8 mouse cellular contexts compared by ENCODE assay signal in genomic region chr4:124939211-124939610, GRCm38 (mm10). TPM values are rescaled to one million over a fixed set of nuclear protein-coding genes. Genes with fewer than 3 reads are reported as not detected.
DNase-seq lines count a peak whose midpoint lies in the region; ATAC-seq and TF ChIP-seq lines count a peak whose summit lies in the region.
"Not testable (repeated sequence)": the region's sequence is repeated elsewhere in the genome, so short reads cannot be mapped to it uniquely, and the experiment has no call there.

Cdca8 (minus strand) TSS chr4:124939311.

- WGBS in embryonic facial prominence, embryonic 14.5 days = 92% methylated on average over 4 of the region's 4 CpGs
- 92% methylated on average over 4 of the region's 4 CpGs for WGBS in hindbrain, embryonic 11.5 days
- WGBS in kidney, embryonic 16.5 days = 94% methylated on average over 3 of the region's 4 CpGs
- WGBS in liver, embryonic 15.5 days (ENCODE audit: insufficient replicate concordance) = 77% methylated on average over 4 of the region's 4 CpGs
- WGBS in midbrain, embryonic 13.5 days = 94% methylated on average over 4 of the region's 4 CpGs
- WGBS in stomach, embryonic 16.5 days = 89% methylated on average over 4 of the region's 4 CpGs

- TF ChIP-seq POLR2A in MEL (IDR thresholded peaks at IDR 0.05; ENCODE audit: control insufficient read depth in 1 of 2, insufficient read depth in 1 of 2, low read depth in 1 of 2, low read length in 2 of 2, poor library complexity in 1 of 2) = not testable (repeated sequence)

- H3K4me1 ChIP-seq in MEL (ENCODE audit: control insufficient read depth in 1 of 2, insufficient read depth in 2 of 2, low read length in 2 of 2); hindbrain, embryonic 11.5 days (replicated peaks; ENCODE audit: control insufficient read depth, insufficient read depth, low read length): not testable (repeated sequence)
- H3K4me1 ChIP-seq in embryonic facial prominence, embryonic 14.5 days (ENCODE audit: control insufficient read depth, insufficient read depth, low read length) = peaks cover 12% of the 10 kb centered on the region; the same call in 1 of the 2 replicates
- peaks cover 21% of the 10 kb centered on the region for H3K4me1 ChIP-seq in kidney, embryonic 16.5 days (ENCODE audit: insufficient read depth, low read length)
- H3K4me1 ChIP-seq in liver, embryonic 15.5 days (replicated peaks) = peaks cover 25% of the 10 kb centered on the region
- peaks cover 23% of the 10 kb centered on the region for H3K4me1 ChIP-seq in midbrain, embryonic 13.5 days (replicated peaks)
- H3K4me1 ChIP-seq in stomach, embryonic 16.5 days (ENCODE audit: control insufficient read depth, insufficient read depth, low read length) = peaks cover 15% of the 10 kb centered on the region

- H3K27ac ChIP-seq in MEL (ENCODE audit: control insufficient read depth, low read depth, low read length); embryonic facial prominence, embryonic 14.5 days (replicated peaks; ENCODE audit: low read depth, low read length); hindbrain, embryonic 11.5 days (ENCODE audit: low read depth, low read length); kidney, embryonic 16.5 days (ENCODE audit: low read length); liver, embryonic 15.5 days (replicated peaks); midbrain, embryonic 13.5 days; stomach, embryonic 16.5 days (ENCODE audit: low read length): not testable (repeated sequence)

- not testable (repeated sequence) for H3K27me3 ChIP-seq in MEL (ENCODE audit: control insufficient read depth in 1 of 2, insufficient read depth in 2 of 2, low read length in 2 of 2); embryonic facial prominence, embryonic 14.5 days (replicated peaks; ENCODE audit: control insufficient read depth, insufficient read depth, low read length); hindbrain, embryonic 11.5 days (ENCODE audit: control insufficient read depth, insufficient read depth, low read length); kidney, embryonic 16.5 days (ENCODE audit: insufficient read depth, low read length); liver, embryonic 15.5 days; midbrain, embryonic 13.5 days; stomach, embryonic 16.5 days (ENCODE audit: control insufficient read depth, insufficient read depth, low read length)

- DNase-seq in MEL (ENCODE audit: low read depth, low spot score); embryonic facial prominence, embryonic 14.5 days (ENCODE audit: low spot score); gastrocnemius, postnatal 4 days (ENCODE audit: low spot score in 2 of 2); hindbrain, embryonic 11.5 days (ENCODE audit: low spot score): not testable (repeated sequence)

- peaks cover 0 to 12% of the 10 kb centered on the region in 2 experiments; a peak in 2 of 4 replicates for H3K36me3 ChIP-seq in MEL (ENCODE audit: control insufficient read depth in 1 of 2, insufficient read depth in 2 of 2, low read length in 2 of 2)
- H3K36me3 ChIP-seq in embryonic facial prominence, embryonic 14.5 days (ENCODE audit: control insufficient read depth, insufficient read depth, low read length) = peaks cover 35% of the 10 kb centered on the region; the same call in 1 of the 2 replicates
- H3K36me3 ChIP-seq in hindbrain, embryonic 11.5 days (ENCODE audit: control insufficient read depth, insufficient read depth, low read length); kidney, embryonic 16.5 days (ENCODE audit: insufficient read depth, low read length); stomach, embryonic 16.5 days (ENCODE audit: control insufficient read depth, insufficient read depth, low read length): not testable (repeated sequence)
- peaks cover 38% of the 10 kb centered on the region for H3K36me3 ChIP-seq in liver, embryonic 15.5 days (replicated peaks)
- peaks cover 39% of the 10 kb centered on the region for H3K36me3 ChIP-seq in midbrain, embryonic 13.5 days

- not testable (repeated sequence) for TF ChIP-seq CTCF in MEL (IDR thresholded peaks at IDR 0.05 in 2 of 3, conservative IDR thresholded peaks at IDR 0.05 in 1 of 3; ENCODE audit: control insufficient read depth in 1 of 3, insufficient read depth in 1 of 3, low read depth in 2 of 3, low read length in 3 of 3, poor library complexity in 1 of 3, severe bottlenecking in 1 of 3)

- H3K9me3 ChIP-seq in MEL (replicated peaks; ENCODE audit: insufficient read depth, low read length); embryonic facial prominence, embryonic 14.5 days (ENCODE audit: control insufficient read depth, low read length); hindbrain, embryonic 11.5 days (ENCODE audit: control insufficient read depth, low read length); kidney, embryonic 16.5 days (ENCODE audit: low read length); liver, embryonic 15.5 days (replicated peaks); midbrain, embryonic 13.5 days; stomach, embryonic 16.5 days (replicated peaks; ENCODE audit: control insufficient read depth, low read length): not testable (repeated sequence)

- not testable (repeated sequence) for TF ChIP-seq RAD21 in MEL (IDR thresholded peaks at IDR 0.05; ENCODE audit: low read depth, low read length)

- not testable (repeated sequence) for H3K4me3 ChIP-seq in MEL (ENCODE audit: control insufficient read depth in 1 of 2, insufficient read depth in 1 of 2, low read depth in 2 of 2, low read length in 2 of 2); embryonic facial prominence, embryonic 14.5 days (ENCODE audit: low read depth, low read length); hindbrain, embryonic 11.5 days (ENCODE audit: low read depth, low read length); kidney, embryonic 16.5 days (ENCODE audit: low read length); midbrain, embryonic 13.5 days (replicated peaks); stomach, embryonic 16.5 days (replicated peaks; ENCODE audit: low read length)
- H3K4me3 ChIP-seq in liver, embryonic 15.5 days (replicated peaks) = peak within 1 kb of the TSS; percentile 91

- peaks cover 25% of the 10 kb centered on the region for H3K79me2 ChIP-seq in MEL (ENCODE audit: control insufficient read depth, insufficient read depth, low read length, poor library complexity)

- H3K9ac ChIP-seq in MEL (ENCODE audit: control insufficient read depth, low read depth, low read length, poor library complexity, severe bottlenecking); embryonic facial prominence, embryonic 14.5 days (ENCODE audit: low read depth, low read length); hindbrain, embryonic 11.5 days (ENCODE audit: low read depth, low read length); kidney, embryonic 16.5 days (replicated peaks; ENCODE audit: low read length); liver, embryonic 15.5 days; midbrain, embryonic 13.5 days (replicated peaks); stomach, embryonic 16.5 days (ENCODE audit: low read length): not testable (repeated sequence)

- ATAC-seq in embryonic facial prominence, embryonic 14.5 days (ENCODE audit: low read depth); hindbrain, embryonic 11.5 days (ENCODE audit: low FRiP score); kidney, embryonic 16.5 days (ENCODE audit: low FRiP score, low TSS enrichment); liver, embryonic 15.5 days (ENCODE audit: insufficient read depth); midbrain, embryonic 13.5 days; stomach, embryonic 16.5 days (ENCODE audit: insufficient read depth, low FRiP score): not testable (repeated sequence)

- H3K4me2 ChIP-seq in embryonic facial prominence, embryonic 14.5 days (ENCODE audit: low read depth, low read length) = 0 out of 2 replicates have a peak within 1 kb of the TSS, but pooled peaks have one; percentile 77
- not testable (repeated sequence) for H3K4me2 ChIP-seq in hindbrain, embryonic 11.5 days (replicated peaks; ENCODE audit: low read depth, low read length); kidney, embryonic 16.5 days (replicated peaks; ENCODE audit: low read depth, low read length); liver, embryonic 15.5 days; stomach, embryonic 16.5 days (ENCODE audit: low read depth, low read length)
- H3K4me2 ChIP-seq in midbrain, embryonic 13.5 days (replicated peaks) = peak within 1 kb of the TSS; percentile 90; the same call in 1 of the 2 replicates

- not testable (repeated sequence) for TF ChIP-seq EP300 in MEL (IDR thresholded peaks at IDR 0.05; ENCODE audit: low read depth in 1 of 2, low read length in 2 of 2)

RNA-seq across cellular contexts. Expression of gene Cdca8, which starts in this region (rescaled TPM):
- 108 and 112 TPM in 2 replicates for total RNA-seq in MEL (2012; rRNA removed)
- polyA plus RNA-seq in MEL (2012; ENCODE audit: insufficient read depth in 1 of 2, insufficient read length in 2 of 2, low read depth in 1 of 2, low replicate concordance in 2 of 2, missing spikeins in 1 of 2) = 100 to 1,000 TPM in 1 of 2 experiments, not detected in 1; 202 TPM
- polyA plus RNA-seq in embryonic facial prominence, embryonic 14.5 days (2014; fragmentation: Nextera tagmentation; extraction: Ambion mirVana) = 70.3 and 90.3 TPM in 2 replicates
- total RNA-seq in gastrocnemius, postnatal 4 days (2021) = 10 to 100 TPM; 16.7 to 20.1 TPM
- 192 and 195 TPM in 2 replicates for polyA plus RNA-seq in hindbrain, embryonic 11.5 days (2014; fragmentation: Nextera tagmentation; extraction: Ambion mirVana)
- polyA plus RNA-seq in kidney, embryonic 16.5 days (2015; fragmentation: Nextera tagmentation; extraction: Ambion mirVana) = 149 and 164 TPM in 2 replicates
- polyA plus RNA-seq in liver, embryonic 15.5 days (2015; fragmentation: Nextera tagmentation; extraction: Ambion mirVana) = 116 and 118 TPM in 2 replicates
- 76.4 and 77.6 TPM in 2 replicates for polyA plus RNA-seq in midbrain, embryonic 13.5 days (2015; fragmentation: Nextera tagmentation; extraction: Ambion mirVana)
- polyA plus RNA-seq in stomach, embryonic 16.5 days (2015; fragmentation: Nextera tagmentation; extraction: Ambion mirVana) = 111 and 114 TPM in 2 replicates
